Mouse (Mus musculus) midbrain, embryonic 10.5 days (tissue): ENCODE measurements at regions not wholly inside any gene's neighbourhood (a gene's known extent, or its start where the extent isn't known, plus 50 kb on each side); places are given as distances from the start of the nearest gene placed in this dataset.

Experiments
- DNase-seq: peaks from one replicate; pipeline ENCODE4 v3.0.0-alpha.2; 2017; ENCODE audit warnings: low spot score
- H3K27ac ChIP-seq: fragments of 300-500 bp; sonication (generic); replicated peaks from 2 replicates; pipeline ENCODE4 v1.5.1; 2016; ENCODE audit warnings: mild to moderate bottlenecking
- H3K27me3 ChIP-seq: fragments of 300-500 bp; sonication (generic); 2 replicates; pipeline ENCODE4 v1.6.1; 2016; ENCODE audit warnings: low read depth, mild to moderate bottlenecking; ENCODE audit not compliant: poor library complexity, severe bottlenecking
- H3K36me3 ChIP-seq: fragments of 300-500 bp; sonication (generic); 2 replicates; pipeline ENCODE4 v1.6.1; 2016; ENCODE audit warnings: mild to moderate bottlenecking, moderate library complexity
- H3K4me1 ChIP-seq: fragments of 300-500 bp; sonication (generic); 2 replicates; pipeline ENCODE4 v1.6.1; 2016
- H3K4me3 ChIP-seq: fragments of 300-500 bp; sonication (generic); 2 replicates; pipeline ENCODE4 v1.5.1; 2016; ENCODE audit warnings: mild to moderate bottlenecking, moderate library complexity
- H3K9me3 ChIP-seq: fragments of 300-500 bp; sonication (generic); replicated peaks from 2 replicates; pipeline ENCODE4 v1.6.1; 2016; ENCODE audit warnings: mild to moderate bottlenecking
- WGBS: fragments of 180-500 bp; shearing (Covaris S2); methylation state at CpG from one replicate; pipeline ENCODE4 v1.1.7; 2016; 5-methylcytosine and 5-hydroxymethylcytosine counted together

GRCm38 (mm10) chr4:125282974-125283319, 155.3 kb upstream of the Zc3h12a start:
- peak overlapping the region; percentile 65 for H3K27ac ChIP-seq
- 32% methylated on average over 8 of the region's 8 CpGs for WGBS
- no peak for DNase-seq
- peak overlapping the region; percentile 40; the same call in 1 of the 2 replicates for H3K4me3 ChIP-seq
- no peaks in the 10 kb centered on the region for H3K36me3 ChIP-seq
- H3K27me3 ChIP-seq = peaks cover 30% of the 10 kb centered on the region
- peaks cover 26% of the 10 kb centered on the region for H3K4me1 ChIP-seq
- no peaks in the 10 kb centered on the region for H3K9me3 ChIP-seq

DNA sequence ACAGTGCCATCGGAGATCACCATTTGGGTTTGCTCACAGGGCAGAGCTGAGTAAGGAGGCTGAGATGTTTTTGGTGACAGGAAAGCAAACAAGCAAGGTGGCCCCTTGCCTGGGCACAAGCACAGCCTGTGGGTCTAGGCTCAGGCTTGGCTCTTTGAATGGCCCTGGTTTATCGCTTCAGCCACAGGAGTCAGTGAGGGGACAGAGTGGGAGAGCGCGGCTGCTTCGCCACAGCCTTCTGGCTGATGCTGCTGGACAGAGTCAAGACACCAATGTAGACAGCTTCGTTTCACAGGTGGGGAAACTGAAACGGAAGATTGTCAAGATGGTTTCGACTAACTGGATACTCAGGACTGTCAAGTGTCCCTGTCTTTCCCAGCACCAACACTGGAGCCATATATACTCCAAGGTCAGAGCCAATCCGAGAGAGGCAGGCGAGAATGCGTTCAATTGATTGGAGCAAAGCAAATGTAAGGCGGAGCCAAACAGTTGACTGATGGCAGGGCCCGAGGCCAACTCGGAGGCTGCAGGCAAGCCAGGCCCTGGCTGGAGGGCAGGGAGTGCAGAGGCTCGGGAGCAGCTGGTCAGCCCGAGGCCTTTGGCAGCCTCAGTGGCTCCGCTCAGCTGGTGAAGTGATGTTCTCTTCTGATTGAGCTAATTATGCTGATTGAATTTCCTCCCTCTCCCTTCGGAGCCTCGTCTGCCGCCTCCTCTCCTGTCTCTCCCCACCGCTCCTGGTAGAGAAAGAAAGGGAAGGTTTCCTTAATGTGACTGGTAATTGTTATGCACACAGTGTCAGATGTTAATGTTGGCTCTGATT, 154.7 kb upstream of the Zc3h12a start:
- Histone ChIP-seq H3K9me3 (no peaks in the 10 kb centered on the region), H3K4me1 (peaks cover 26% of the 10 kb centered on the region), H3K27me3 (peaks cover 31% of the 10 kb centered on the region), H3K27ac (peak overlapping the region; percentile 65), H3K36me3 (no peaks in the 10 kb centered on the region), H3K4me3 (peak overlapping the region; percentile 40)
- WGBS = 17% methylated on average over 21 of the region's 21 CpGs
- peak; percentile 82 for DNase-seq

- no peaks in the 10 kb centered on the region for H3K36me3 ChIP-seq
- H3K9me3 ChIP-seq = no peaks in the 10 kb centered on the region
- H3K4me1 ChIP-seq = peaks cover 39% of the 10 kb centered on the region
- WGBS = 68% methylated on average over 7 of the region's 7 CpGs
- H3K4me3 ChIP-seq = no peak overlapping the region
- no peak for DNase-seq
- 0 out of 2 replicates have a peak overlapping the region, but pooled peaks have one; percentile 23 for H3K27ac ChIP-seq
- peaks cover 56% of the 10 kb centered on the region for H3K27me3 ChIP-seq
Measured at GRCm38 (mm10) chr4:125279165-125279564, 151.5 kb upstream of the Zc3h12a start.

DNA sequence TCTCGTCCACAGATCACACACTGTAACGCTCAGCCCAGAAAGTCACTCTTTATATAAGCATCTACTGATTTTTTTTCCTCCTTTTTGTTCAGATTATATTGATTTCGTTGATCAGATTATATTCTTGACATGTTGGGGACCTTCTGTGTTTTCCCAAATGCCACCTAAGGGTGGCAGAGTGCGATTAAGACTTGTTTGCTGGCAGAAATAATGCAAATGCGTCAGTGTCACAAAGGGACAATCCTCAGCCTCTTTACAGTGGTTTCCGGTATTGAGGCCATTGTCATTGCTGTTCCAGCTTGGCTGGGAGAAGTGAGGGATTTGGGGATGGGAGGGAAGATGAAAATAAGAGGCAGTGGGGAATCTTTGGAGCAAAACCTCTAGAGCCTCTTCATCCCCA, 149.2 kb upstream of the Zc3h12a start:
- Histone ChIP-seq H3K27me3 (peaks cover 59% of the 10 kb centered on the region), H3K4me1 (peaks cover 23% of the 10 kb centered on the region), H3K36me3 (no peaks in the 10 kb centered on the region), H3K4me3 (no peak overlapping the region), H3K27ac (no peak overlapping the region), H3K9me3 (no peaks in the 10 kb centered on the region)
- WGBS = 78% methylated on average over 6 of the region's 6 CpGs
- no peak for DNase-seq

DNA sequence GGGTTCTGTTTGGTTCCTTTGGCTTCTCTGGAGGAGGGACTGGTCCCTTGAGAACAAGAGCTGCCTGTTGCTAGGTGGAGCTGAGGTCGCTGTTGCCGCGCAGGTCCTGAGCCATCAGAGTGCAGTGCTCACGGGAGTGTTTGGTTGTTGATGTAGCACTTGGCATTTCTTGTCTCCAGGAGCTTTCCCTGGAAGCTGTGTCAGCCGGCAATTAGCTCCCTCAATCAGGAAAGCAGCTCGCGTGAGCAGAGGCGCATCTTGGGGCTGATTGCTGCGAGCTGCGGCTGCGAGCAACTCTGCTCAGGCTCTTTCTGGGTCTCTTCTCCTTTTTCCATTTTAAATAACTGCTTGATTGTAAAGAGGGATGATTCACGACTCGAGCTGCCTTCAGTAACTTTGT, 147.6 kb upstream of the Zc3h12a start:
- WGBS = 4% methylated on average over 13 of the region's 13 CpGs
- H3K9me3 ChIP-seq = no peaks in the 10 kb centered on the region
- DNase-seq = no peak
- H3K36me3 ChIP-seq = no peaks in the 10 kb centered on the region
- H3K27me3 ChIP-seq = peaks cover 72% of the 10 kb centered on the region
- H3K4me3 ChIP-seq = peak overlapping the region; percentile 29; the same call in 1 of the 2 replicates
- H3K4me1 ChIP-seq = peaks cover 24% of the 10 kb centered on the region
- H3K27ac ChIP-seq = no peak overlapping the region

- H3K4me1 ChIP-seq = peaks cover 16% of the 10 kb centered on the region
- H3K27me3 ChIP-seq = peaks cover 91% of the 10 kb centered on the region
- 63% methylated on average over 14 of the region's 14 CpGs for WGBS
- DNase-seq = no peak
- H3K36me3 ChIP-seq = no peaks in the 10 kb centered on the region
- H3K27ac ChIP-seq = no peak overlapping the region
- no peak overlapping the region for H3K4me3 ChIP-seq
- H3K9me3 ChIP-seq = no peaks in the 10 kb centered on the region
Measured at GRCm38 (mm10) chr4:125270951-125271350, 143.3 kb upstream of the Zc3h12a start.

- H3K9me3 ChIP-seq = no peaks in the 10 kb centered on the region
- H3K27ac ChIP-seq = no peak overlapping the region
- 91% methylated on average over 1 of the region's 1 CpGs for WGBS
- DNase-seq = no peak
- peaks cover 32% of the 10 kb centered on the region for H3K4me1 ChIP-seq
- no peaks in the 10 kb centered on the region for H3K36me3 ChIP-seq
- H3K4me3 ChIP-seq = no peak overlapping the region
- peaks cover 88% of the 10 kb centered on the region for H3K27me3 ChIP-seq
Measured at GRCm38 (mm10) chr4:125266212-125266611, 138.6 kb upstream of the Zc3h12a start.

GRCm38 (mm10) chr4:125265575-125265974, 137.9 kb upstream of the Zc3h12a start:
- DNase-seq = peak; percentile 66
- Histone ChIP-seq H3K27me3 (peaks cover 88% of the 10 kb centered on the region), H3K4me1 (peaks cover 36% of the 10 kb centered on the region), H3K36me3 (no peaks in the 10 kb centered on the region), H3K9me3 (no peaks in the 10 kb centered on the region), H3K27ac (0 out of 2 replicates have a peak overlapping the region, but pooled peaks have one; percentile 17), H3K4me3 (no peak overlapping the region)
- WGBS = 19% methylated on average over 5 of the region's 5 CpGs

DNA sequence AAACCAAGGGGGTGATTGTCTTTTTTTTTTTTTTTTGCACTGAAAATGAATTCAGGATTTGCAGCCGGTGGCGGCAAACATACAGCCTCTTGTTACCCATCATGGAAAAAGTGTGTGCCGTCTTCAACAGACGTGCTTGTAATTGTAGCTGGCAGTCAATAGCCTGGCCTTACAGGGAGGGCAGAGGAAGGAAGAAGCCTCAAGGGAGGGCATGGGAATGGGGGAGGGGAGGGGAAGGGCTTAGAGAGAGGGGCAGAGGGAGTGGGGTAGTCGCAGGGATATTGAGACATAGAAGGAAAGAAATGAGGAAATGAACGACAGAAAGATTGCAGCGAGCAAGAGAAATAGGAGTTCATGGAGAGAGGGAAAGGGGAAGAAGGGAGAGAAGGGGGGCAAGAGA, 137.4 kb upstream of the Zc3h12a start:
- Histone ChIP-seq H3K4me1 (peaks cover 37% of the 10 kb centered on the region), H3K9me3 (no peaks in the 10 kb centered on the region), H3K27me3 (peaks cover 87% of the 10 kb centered on the region), H3K4me3 (no peak overlapping the region), H3K27ac (no peak overlapping the region), H3K36me3 (no peaks in the 10 kb centered on the region)
- 31% methylated on average over 7 of the region's 7 CpGs for WGBS
- DNase-seq = peak; percentile 36

- no peak overlapping the region for H3K4me3 ChIP-seq
- H3K27ac ChIP-seq = 0 out of 2 replicates have a peak overlapping the region, but pooled peaks have one; percentile 0
- peaks cover 45% of the 10 kb centered on the region for H3K4me1 ChIP-seq
- no peaks in the 10 kb centered on the region for H3K36me3 ChIP-seq
- peaks cover 70% of the 10 kb centered on the region for H3K27me3 ChIP-seq
- no peaks in the 10 kb centered on the region for H3K9me3 ChIP-seq
- DNase-seq = no peak
- 60% methylated on average over 8 of the region's 8 CpGs for WGBS
Measured at GRCm38 (mm10) chr4:125261547-125261946, 133.9 kb upstream of the Zc3h12a start.

GRCm38 (mm10) chr4:125259306-125259705, 131.7 kb upstream of the Zc3h12a start:
- no peaks in the 10 kb centered on the region for H3K36me3 ChIP-seq
- no peak for DNase-seq
- H3K4me3 ChIP-seq = no peak overlapping the region
- H3K4me1 ChIP-seq = peaks cover 28% of the 10 kb centered on the region
- WGBS = 54% methylated on average over 10 of the region's 10 CpGs
- no peaks in the 10 kb centered on the region for H3K9me3 ChIP-seq
- peaks cover 62% of the 10 kb centered on the region for H3K27me3 ChIP-seq
- H3K27ac ChIP-seq = no peak overlapping the region

DNA sequence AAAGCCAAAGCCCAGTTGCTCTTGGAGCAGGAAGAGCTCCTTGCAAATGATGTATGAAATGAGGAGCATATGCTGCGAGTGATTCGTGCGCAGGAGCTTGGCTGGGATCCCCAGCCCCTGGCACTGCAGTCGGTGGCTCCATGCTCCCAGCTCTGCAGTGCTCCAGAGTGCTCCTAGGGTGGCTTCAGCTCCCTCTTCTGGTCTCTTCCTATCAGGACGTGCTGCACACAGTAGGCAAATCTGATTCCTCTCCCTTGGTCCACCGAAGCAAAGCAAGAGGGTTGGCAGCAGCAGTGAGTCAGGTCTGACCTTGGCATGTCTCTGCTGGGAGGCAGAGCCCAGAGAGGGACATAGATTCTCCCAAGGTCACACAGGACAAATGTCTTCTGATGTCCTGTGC, 130.3 kb upstream of the Zc3h12a start:
- no peak overlapping the region for H3K27ac ChIP-seq
- no peak for DNase-seq
- no peak overlapping the region for H3K4me3 ChIP-seq
- H3K27me3 ChIP-seq = peaks cover 50% of the 10 kb centered on the region
- WGBS = 64% methylated on average over 6 of the region's 6 CpGs
- no peaks in the 10 kb centered on the region for H3K36me3 ChIP-seq
- H3K4me1 ChIP-seq = peaks cover 33% of the 10 kb centered on the region
- no peaks in the 10 kb centered on the region for H3K9me3 ChIP-seq

- no peak overlapping the region for H3K27ac ChIP-seq
- H3K27me3 ChIP-seq = peaks cover 45% of the 10 kb centered on the region
- DNase-seq = no peak
- H3K4me1 ChIP-seq = peaks cover 29% of the 10 kb centered on the region
- WGBS = 88% methylated on average over 3 of the region's 3 CpGs
- no peak overlapping the region for H3K4me3 ChIP-seq
- H3K9me3 ChIP-seq = no peaks in the 10 kb centered on the region
- H3K36me3 ChIP-seq = no peaks in the 10 kb centered on the region
Measured at GRCm38 (mm10) chr4:125253161-125253560, 125.5 kb upstream of the Zc3h12a start.
